Comparison of ENCODE assay signal across 8 mouse cellular contexts in genomic region chr1:112388807-112389206, GRCm38 (mm10).
DNase-seq lines count a peak whose midpoint lies in the region; ATAC-seq and TF ChIP-seq lines count a peak whose summit lies in the region.

No protein-coding gene starts in this region.

- peak; percentile 76 for TF ChIP-seq CTCF in ES-Bruce4 (IDR thresholded peaks at IDR 0.05; ENCODE audit: low read depth, low read length)

- no peaks in the 10 kb centered on the region for H3K27me3 ChIP-seq in ES-Bruce4 (ENCODE audit: control insufficient read depth, insufficient read depth, low read length, poor library complexity, severe bottlenecking)
- no peaks in the 10 kb centered on the region for H3K27me3 ChIP-seq in midbrain, embryonic 15.5 days (replicated peaks)

- TF ChIP-seq POLR2A in ES-Bruce4 (IDR thresholded peaks at IDR 0.05; ENCODE audit: insufficient read depth, low read length): no peak

- H3K4me1 ChIP-seq in ES-Bruce4 (ENCODE audit: control insufficient read depth, insufficient read depth, low read length): no peaks in the 10 kb centered on the region
- H3K4me1 ChIP-seq in midbrain, embryonic 15.5 days: no peaks in the 10 kb centered on the region

- H3K36me3 ChIP-seq in ES-Bruce4 (ENCODE audit: control insufficient read depth, insufficient read depth, low read length, poor library complexity, severe bottlenecking): no peaks in the 10 kb centered on the region
- no peaks in the 10 kb centered on the region for H3K36me3 ChIP-seq in midbrain, embryonic 15.5 days (replicated peaks)

- DNase-seq in gastrocnemius, postnatal 10 days: peak; percentile 7
- no peak for DNase-seq in gastrocnemius, postnatal 25 days
- DNase-seq in cerebellum, adult 9-10 months: peak; percentile 21
- DNase-seq in layer of hippocampus, postnatal 14 days (ENCODE audit: low spot score in 2 of 2): peak; percentile 42 to 63
- no peak for DNase-seq in spleen, postnatal 4 days (ENCODE audit: low spot score in 2 of 2)

- H3K27ac ChIP-seq in ES-Bruce4 (ENCODE audit: insufficient read depth, low read length): no peak overlapping the region
- no peak overlapping the region for H3K27ac ChIP-seq in midbrain, embryonic 15.5 days

- peak; percentile 99 for ATAC-seq in frontal cortex, adult (ENCODE audit: low TSS enrichment)
- ATAC-seq in midbrain, embryonic 15.5 days (replicated peaks): peak; percentile 54; the same call in 1 of the 2 replicates

- no peak overlapping the region for H3K9ac ChIP-seq in ES-Bruce4 (ENCODE audit: low read depth, poor library complexity, severe bottlenecking)
- H3K9ac ChIP-seq in midbrain, embryonic 15.5 days: no peak overlapping the region

- H3K9me3 ChIP-seq in ES-Bruce4 (replicated peaks; ENCODE audit: control insufficient read depth, insufficient read depth, low read length, poor library complexity, severe bottlenecking): no peaks in the 10 kb centered on the region
- H3K9me3 ChIP-seq in midbrain, embryonic 15.5 days: no peaks in the 10 kb centered on the region

- H3K4me2 ChIP-seq in midbrain, embryonic 15.5 days: no peak overlapping the region

- WGBS in midbrain, embryonic 15.5 days: 34% methylated on average over 3 of the region's 3 CpGs

- no peak for TF ChIP-seq EP300 in ES-Bruce4 (IDR thresholded peaks at IDR 0.05; ENCODE audit: insufficient read depth, low read depth, low read length)

- H3K4me3 ChIP-seq in ES-Bruce4 (ENCODE audit: low read depth, low read length): no peak overlapping the region
- H3K4me3 ChIP-seq in midbrain, embryonic 15.5 days: no peak overlapping the region

Comparison
In these comparisons a context has a peak if more than half of its experiments do, and no peak if none do; other contexts are left out.
1. DNase-seq: peak in gastrocnemius, postnatal 10 days (single experiment), cerebellum, adult 9-10 months (single experiment) and layer of hippocampus, postnatal 14 days (2 of 2); none in gastrocnemius, postnatal 25 days (single experiment) and spleen, postnatal 4 days (0 of 2).